Comparison of ENCODE assay signal across 8 mouse cellular contexts in the genomic region with DNA sequence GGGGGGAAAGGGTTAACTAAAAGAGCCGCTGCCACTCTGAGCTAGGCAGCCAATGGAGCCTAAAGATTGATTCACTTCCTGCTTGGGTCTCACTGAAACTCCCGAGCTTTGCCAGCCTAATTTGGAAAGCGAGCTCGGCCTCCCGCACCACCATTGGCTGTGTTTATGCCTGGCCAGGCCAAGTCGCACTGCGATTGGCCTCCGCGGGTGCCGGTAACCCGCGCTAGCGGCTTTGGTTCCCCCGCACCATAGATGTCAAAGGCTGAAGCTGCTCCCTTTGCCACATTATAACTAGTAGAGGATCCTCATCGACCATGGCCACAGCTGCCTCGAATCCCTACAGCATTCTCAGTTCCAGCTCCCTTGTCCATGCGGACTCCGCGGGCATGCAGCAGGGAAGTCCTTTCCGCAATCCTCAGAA. TPM values are rescaled to one million over a fixed set of nuclear protein-coding genes. Genes with fewer than 3 reads are reported as not detected.
DNase-seq lines count a peak whose midpoint lies in the region; ATAC-seq lines count a peak whose summit lies in the region.

A gene (plus strand): TSS at position 130 of the 421 bp plus-strand sequence.

- H3K27ac ChIP-seq in embryonic facial prominence, embryonic 12.5 days, result no peak within 1 kb of the TSS

- peaks cover 38% of the 10 kb centered on the region for H3K27me3 ChIP-seq in megakaryocyte, embryonic 14.5 days (replicated peaks)
- H3K27me3 ChIP-seq in embryonic facial prominence, embryonic 12.5 days, result peaks cover 15% of the 10 kb centered on the region; the same call in 1 of the 2 replicates

- no peak for ATAC-seq in megakaryocyte, adult 5-6 weeks (ENCODE audit: poor library complexity, severe bottlenecking)
- ATAC-seq in embryonic facial prominence, embryonic 12.5 days (ENCODE audit: insufficient number of reproducible peaks, insufficient read depth, low FRiP score, low TSS enrichment), result peak; percentile 93
- ATAC-seq in hematopoietic stem cell, adult 5-6 weeks (replicated peaks in 1 of 2; ENCODE audit: insufficient read depth in 1 of 2, low FRiP score in 2 of 2, low TSS enrichment in 1 of 2, low read depth in 1 of 2, poor library complexity in 2 of 2, severe bottlenecking in 2 of 2), result peak; percentile 69 to 82

- H3K4me2 ChIP-seq in embryonic facial prominence, embryonic 12.5 days (replicated peaks), result peak within 1 kb of the TSS; percentile 67

- DNase-seq in layer of hippocampus, postnatal 14 days (ENCODE audit: low spot score in 2 of 2), result peak; percentile 69 to 86
- peak; percentile 0 for DNase-seq in lung, postnatal 14 days
- peak; percentile 4 for DNase-seq in skeletal muscle tissue, adult 2 months (ENCODE audit: low read depth, low spot score)
- no peak for DNase-seq in urinary bladder, adult 2 months (ENCODE audit: low spot score)

- WGBS in embryonic facial prominence, embryonic 12.5 days, result 16% methylated on average over 20 of the region's 20 CpGs

- H3K9me3 ChIP-seq in megakaryocyte, embryonic 14.5 days, result peaks cover 18% of the 10 kb centered on the region
- H3K9me3 ChIP-seq in embryonic facial prominence, embryonic 12.5 days, result no peaks in the 10 kb centered on the region

- H3K4me1 ChIP-seq in megakaryocyte, embryonic 14.5 days, result peaks cover 13% of the 10 kb centered on the region
- H3K4me1 ChIP-seq in embryonic facial prominence, embryonic 12.5 days, result no peaks in the 10 kb centered on the region

- H3K36me3 ChIP-seq in megakaryocyte, embryonic 14.5 days (replicated peaks; ENCODE audit: low read length), result no peaks in the 10 kb centered on the region
- H3K36me3 ChIP-seq in embryonic facial prominence, embryonic 12.5 days, result no peaks in the 10 kb centered on the region

- peak within 1 kb of the TSS; percentile 82 for H3K4me3 ChIP-seq in megakaryocyte, embryonic 14.5 days (replicated peaks)
- peak within 1 kb of the TSS; percentile 43 for H3K4me3 ChIP-seq in embryonic facial prominence, embryonic 12.5 days

- H3K9ac ChIP-seq in embryonic facial prominence, embryonic 12.5 days, result peak within 1 kb of the TSS; percentile 31; the same call in 1 of the 2 replicates

RNA-seq across cellular contexts. Expression of the gene that starts here (rescaled TPM):
- not detected in 2 replicates for polyA plus RNA-seq in megakaryocyte, embryonic 14.5 days (2012; ENCODE audit: insufficient read depth, low replicate concordance)
- total RNA-seq in megakaryocyte, adult 5-6 weeks (2015), result not detected in 2 replicates
- total RNA-seq in megakaryocyte, adult 5-6 weeks (2017), result not detected in 2 replicates
- 2.2 and 3.1 TPM in 2 replicates for polyA plus RNA-seq in embryonic facial prominence, embryonic 12.5 days (2016; fragmentation: Nextera tagmentation; extraction: Ambion mirVana)
- total RNA-seq in hematopoietic stem cell, adult 5-6 weeks (2017), result not detected in 2 replicates
- total RNA-seq in layer of hippocampus, postnatal 14 days (2021), result 1 to 10 TPM; 3.3 to 4.4 TPM
- 0.08 and 0.09 TPM in 2 replicates for polyA plus RNA-seq in urinary bladder, adult 2 months (2012; rRNA removed)

Comparison
In these comparisons a context has a peak if more than half of its experiments do, and no peak if none do; other contexts are left out.
1. Peak in ATAC-seq in hematopoietic stem cell, adult 5-6 weeks; RNA of the gene not detected or under 1 TPM.